Comparison of ENCODE assay signal across 9 mouse cellular contexts in the genomic region with DNA sequence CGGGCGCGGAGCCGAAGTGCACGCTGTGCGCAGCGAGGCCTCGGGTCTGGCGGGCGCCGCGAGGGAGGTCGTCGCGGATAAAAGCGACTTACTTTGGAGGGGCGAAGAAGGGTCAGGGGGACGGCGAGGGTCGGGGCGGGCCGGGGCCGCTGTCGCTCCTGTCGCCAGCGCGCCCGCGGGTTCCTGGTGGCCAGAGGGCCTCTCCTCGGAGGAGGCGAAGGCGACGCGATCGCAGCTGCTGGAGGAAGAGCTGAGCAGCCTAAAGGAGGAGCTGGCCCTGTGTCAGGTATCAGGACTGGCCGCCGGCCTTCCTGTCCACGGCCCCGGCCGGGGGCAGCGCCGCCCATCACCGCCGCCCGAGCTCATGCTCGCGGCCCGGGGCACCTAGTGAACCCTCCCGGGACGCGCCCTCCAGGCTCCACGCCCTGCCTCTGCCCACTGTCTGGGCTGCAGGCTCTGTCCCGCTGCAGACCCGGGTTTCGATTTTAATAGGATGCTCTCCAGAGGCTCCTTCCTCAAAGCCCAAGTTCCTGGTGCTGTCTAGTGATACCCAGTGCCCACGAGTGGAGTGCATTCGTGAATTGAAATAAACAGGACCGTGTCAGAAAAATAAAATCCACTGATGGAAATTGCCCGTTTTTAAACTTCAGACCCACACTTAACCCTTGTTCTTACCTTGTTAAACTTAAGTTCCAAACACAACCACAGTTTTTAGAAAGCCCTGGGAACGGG. TPM values are rescaled to one million over a fixed set of nuclear protein-coding genes. Genes with fewer than 3 reads are reported as not detected.
DNase-seq lines count a peak whose midpoint lies in the region; ATAC-seq lines count a peak whose summit lies in the region.
"Had no signal": no experiment of that assay in that cellular context is flagged by ENCODE, and none has a peak within 500 bp of the region (broad histone marks: within the 10 kb centered on the region; RNA-seq: fewer than 3 reads in every experiment).

No protein-coding gene starts in this region.

- WGBS in embryonic facial prominence, embryonic 12.5 days = 2% methylated on average over 60 of the region's 60 CpGs
- 2% methylated on average over 53 of the region's 60 CpGs for WGBS in limb, embryonic 12.5 days
- WGBS in midbrain, embryonic 11.5 days = 3% methylated on average over 55 of the region's 60 CpGs

- H3K27ac ChIP-seq in embryonic facial prominence, embryonic 12.5 days = peak overlapping the region; percentile 96
- H3K27ac ChIP-seq in limb, embryonic 12.5 days = peak overlapping the region; percentile 97
- H3K27ac ChIP-seq in midbrain, embryonic 11.5 days (ENCODE audit: low read depth, low read length) = peak overlapping the region; percentile 74

- peak; percentile 9 to 12 for DNase-seq in thymus, adult 18-20 months
- no peak for DNase-seq in thymus, postnatal 4 days
- peak; percentile 32 for DNase-seq in heart, adult 8-10 months (ENCODE audit: low spot score)
- peak; percentile 39 for DNase-seq in kidney, adult 11 months
- peak; percentile 97 for DNase-seq in midbrain, embryonic 11.5 days (ENCODE audit: low spot score, missing footprints)
- DNase-seq in spleen, adult 12 weeks (ENCODE audit: low spot score) = peak; percentile 9

- H3K4me1 ChIP-seq in embryonic facial prominence, embryonic 12.5 days = peaks cover 6% of the 10 kb centered on the region
- peaks cover 9% of the 10 kb centered on the region; the same call in 1 of the 2 replicates for H3K4me1 ChIP-seq in limb, embryonic 12.5 days (replicated peaks)
- H3K4me1 ChIP-seq in midbrain, embryonic 11.5 days (ENCODE audit: control insufficient read depth, insufficient read depth, low read length) = 0 out of 2 replicates have a peak, but pooled peaks cover 3% of the 10 kb centered on the region

- H3K9me3 ChIP-seq in embryonic facial prominence, embryonic 12.5 days = 0 out of 2 replicates have a peak, but pooled peaks cover 2% of the 10 kb centered on the region
- peaks cover 5% of the 10 kb centered on the region; the same call in 1 of the 2 replicates for H3K9me3 ChIP-seq in limb, embryonic 12.5 days
- no peaks in the 10 kb centered on the region for H3K9me3 ChIP-seq in midbrain, embryonic 11.5 days (ENCODE audit: control insufficient read depth, low read length)

- H3K9ac ChIP-seq in embryonic facial prominence, embryonic 12.5 days = peak overlapping the region; percentile 94
- peak overlapping the region; percentile 97 for H3K9ac ChIP-seq in limb, embryonic 12.5 days (replicated peaks)
- H3K9ac ChIP-seq in midbrain, embryonic 11.5 days (ENCODE audit: low read length) = peak overlapping the region; percentile 96

- H3K27me3 ChIP-seq in embryonic facial prominence, embryonic 12.5 days = no peaks in the 10 kb centered on the region
- H3K27me3 ChIP-seq in limb, embryonic 12.5 days = no peaks in the 10 kb centered on the region
- no peaks in the 10 kb centered on the region for H3K27me3 ChIP-seq in midbrain, embryonic 11.5 days (ENCODE audit: control insufficient read depth, insufficient read depth, low read length)

- peak overlapping the region; percentile 71 for H3K4me3 ChIP-seq in embryonic facial prominence, embryonic 12.5 days
- peak overlapping the region; percentile 78 for H3K4me3 ChIP-seq in limb, embryonic 12.5 days (replicated peaks)
- H3K4me3 ChIP-seq in midbrain, embryonic 11.5 days (ENCODE audit: low read depth, low read length) = peak overlapping the region; percentile 62

- ATAC-seq in embryonic facial prominence, embryonic 12.5 days (ENCODE audit: insufficient number of reproducible peaks, insufficient read depth, low FRiP score, low TSS enrichment) = peak; percentile 67
- ATAC-seq in limb, embryonic 12.5 days (ENCODE audit: insufficient number of reproducible peaks, insufficient read depth, low FRiP score, low TSS enrichment, low read depth) = peak; percentile 76
- ATAC-seq in midbrain, embryonic 11.5 days (ENCODE audit: low FRiP score) = peak; percentile 85

- H3K36me3 ChIP-seq in embryonic facial prominence, embryonic 12.5 days = no peaks in the 10 kb centered on the region
- H3K36me3 ChIP-seq in limb, embryonic 12.5 days = peaks cover 2% of the 10 kb centered on the region; the same call in 1 of the 2 replicates
- no peaks in the 10 kb centered on the region for H3K36me3 ChIP-seq in midbrain, embryonic 11.5 days (ENCODE audit: control insufficient read depth, insufficient read depth, low read length)
- H3K36me3 ChIP-seq: G1E had no signal

- peak overlapping the region; percentile 68 for H3K4me2 ChIP-seq in embryonic facial prominence, embryonic 12.5 days (replicated peaks)
- H3K4me2 ChIP-seq in limb, embryonic 12.5 days = peak overlapping the region; percentile 66
- H3K4me2 ChIP-seq in midbrain, embryonic 11.5 days = peak overlapping the region; percentile 85

RNA-seq across cellular contexts. Expression of gene Cntln, which starts 0.6 kb away (rescaled TPM):
- polyA plus RNA-seq in embryonic facial prominence, embryonic 12.5 days (2016; fragmentation: Nextera tagmentation; extraction: Ambion mirVana) = 17.5 TPM in 2 replicates
- 1 to 10 TPM; 1.8 to 2.5 (median 2.0) TPM for total RNA-seq in heart, adult 8-10 months (2022)
- 17.0 and 17.4 TPM in 2 replicates for polyA plus RNA-seq in limb, embryonic 12.5 days (2016; fragmentation: Nextera tagmentation; extraction: Ambion mirVana)
- 11.1 TPM in 2 replicates for polyA plus RNA-seq in midbrain, embryonic 11.5 days (2014; fragmentation: Nextera tagmentation; extraction: Ambion mirVana)
- polyA plus RNA-seq: G1E had no signal
